ENCODE assay signal across 11 mouse cellular contexts in genomic region chr1:160061321-160061720, GRCm38 (mm10). TPM values are rescaled to one million over a fixed set of nuclear protein-coding genes. Genes with fewer than 3 reads are reported as not detected.
DNase-seq lines count a peak whose midpoint lies in the region; ATAC-seq lines count a peak whose summit lies in the region.
"Had no signal": no experiment of that assay in that cellular context is flagged by ENCODE, and none has a peak within 500 bp of the region (broad histone marks: within the 10 kb centered on the region; RNA-seq: fewer than 3 reads in every experiment).

No protein-coding gene starts in this region.

- no peaks in the 10 kb centered on the region for H3K9me3 ChIP-seq in liver, embryonic 11.5 days (ENCODE audit: control insufficient read depth, low read length)
- no peaks in the 10 kb centered on the region for H3K9me3 ChIP-seq in stomach, embryonic 16.5 days (replicated peaks; ENCODE audit: control insufficient read depth, low read length)
- H3K9me3 ChIP-seq: forebrain, embryonic 10.5 days; neural tube, embryonic 12.5 days had no signal

- H3K27me3 ChIP-seq in liver, embryonic 11.5 days (replicated peaks; ENCODE audit: control insufficient read depth, insufficient read depth, low read length), result no peaks in the 10 kb centered on the region
- H3K27me3 ChIP-seq in stomach, embryonic 16.5 days (ENCODE audit: control insufficient read depth, insufficient read depth, low read length), result no peaks in the 10 kb centered on the region
- H3K27me3 ChIP-seq: neural tube, embryonic 12.5 days had no signal

- H3K4me3 ChIP-seq in liver, embryonic 11.5 days (ENCODE audit: low read depth, low read length), result no peak overlapping the region
- no peak overlapping the region for H3K4me3 ChIP-seq in stomach, embryonic 16.5 days (replicated peaks; ENCODE audit: low read length)
- H3K4me3 ChIP-seq: forebrain, embryonic 10.5 days; neural tube, embryonic 12.5 days had no signal

- H3K36me3 ChIP-seq in liver, embryonic 11.5 days (ENCODE audit: control insufficient read depth, insufficient read depth, low read length), result no peaks in the 10 kb centered on the region
- no peaks in the 10 kb centered on the region for H3K36me3 ChIP-seq in stomach, embryonic 16.5 days (ENCODE audit: control insufficient read depth, insufficient read depth, low read length)
- H3K36me3 ChIP-seq: forebrain, embryonic 10.5 days; neural tube, embryonic 12.5 days had no signal

- peak; percentile 97 for ATAC-seq in liver, embryonic 11.5 days (replicated peaks; ENCODE audit: low FRiP score)
- ATAC-seq in stomach, embryonic 16.5 days (ENCODE audit: insufficient read depth, low FRiP score), result no peak

- peak overlapping the region; percentile 41 for H3K4me2 ChIP-seq in liver, embryonic 11.5 days
- H3K4me2 ChIP-seq in stomach, embryonic 16.5 days (ENCODE audit: low read depth, low read length), result no peak overlapping the region
- H3K4me2 ChIP-seq: neural tube, embryonic 12.5 days had no signal

- peaks cover 19% of the 10 kb centered on the region for H3K4me1 ChIP-seq in liver, embryonic 11.5 days (replicated peaks; ENCODE audit: control insufficient read depth, insufficient read depth, low read length)
- peaks cover 7% of the 10 kb centered on the region; the same call in 1 of the 2 replicates for H3K4me1 ChIP-seq in stomach, embryonic 16.5 days (ENCODE audit: control insufficient read depth, insufficient read depth, low read length)
- H3K4me1 ChIP-seq: forebrain, embryonic 10.5 days; neural tube, embryonic 12.5 days had no signal

- peak overlapping the region; percentile 68 for H3K27ac ChIP-seq in liver, embryonic 11.5 days (ENCODE audit: low read depth, low read length)
- H3K27ac ChIP-seq in stomach, embryonic 16.5 days (ENCODE audit: low read length), result peak overlapping the region; percentile 26; the same call in 1 of the 2 replicates
- H3K27ac ChIP-seq: forebrain, embryonic 10.5 days; neural tube, embryonic 12.5 days had no signal

- peak; percentile 30 for DNase-seq in spleen, adult 12 weeks (ENCODE audit: low spot score)
- DNase-seq in spleen, postnatal 14 days (ENCODE audit: low spot score in 2 of 2), result no peak
- DNase-seq in c-Kit-positive CD71-positive TER-119-negative erythroid progenitor cells, embryonic 14.5 days (ENCODE audit: low read depth), result peak; percentile 84
- no peak for DNase-seq in liver, embryonic 11.5 days (ENCODE audit: low spot score)
- DNase-seq in urinary bladder, postnatal 36 days (ENCODE audit: low spot score in 2 of 2), result no peak
- DNase-seq in right cerebral cortex, postnatal 36 days (ENCODE audit: low spot score in 2 of 2), result no peak
- DNase-seq: cerebellum, adult 11 months; midbrain, embryonic 14.5 days had no signal

- H3K9ac ChIP-seq in liver, embryonic 11.5 days (ENCODE audit: low read depth, low read length), result no peak overlapping the region
- H3K9ac ChIP-seq in stomach, embryonic 16.5 days (ENCODE audit: low read length), result no peak overlapping the region
- H3K9ac ChIP-seq: neural tube, embryonic 12.5 days had no signal

- WGBS in liver, embryonic 11.5 days, result 41% methylated on average over 5 of the region's 5 CpGs
- 70% methylated on average over 5 of the region's 5 CpGs for WGBS in stomach, embryonic 16.5 days

RNA-seq across cellular contexts. Expression of gene 4930523C07Rik, which starts 17.1 kb away (rescaled TPM):
- 13.2 and 19.0 TPM in 2 replicates for polyA plus RNA-seq in liver, embryonic 11.5 days (2014; fragmentation: Nextera tagmentation; extraction: Ambion mirVana)
- 24.3 and 30.1 TPM in 2 replicates for polyA plus RNA-seq in stomach, embryonic 16.5 days (2015; fragmentation: Nextera tagmentation; extraction: Ambion mirVana)

Comparison
In these comparisons a context has a peak if more than half of its experiments do, and no peak if none do; other contexts are left out.
1. DNase-seq: peak in spleen, adult 12 weeks (single experiment) and c-Kit-positive CD71-positive TER-119-negative erythroid progenitor cells, embryonic 14.5 days (single experiment); none in spleen, postnatal 14 days (0 of 2), liver, embryonic 11.5 days (single experiment), urinary bladder, postnatal 36 days (0 of 2) and right cerebral cortex, postnatal 36 days (0 of 2).